ENCODE assay signal across 1 mouse cellular context in genomic region chr1:106717736-106718135, GRCm38 (mm10). TPM values are rescaled to one million over a fixed set of nuclear protein-coding genes. Genes with fewer than 3 reads are reported as not detected.
"Had no signal": no experiment of that assay in that cellular context is flagged by ENCODE, and none has a peak within 500 bp of the region (broad histone marks: within the 10 kb centered on the region; RNA-seq: fewer than 3 reads in every experiment).

No protein-coding gene starts in this region.

RNA-seq across cellular contexts. Expression of gene Bcl2, which starts 3.7 kb away (rescaled TPM):
- polyA plus RNA-seq: erythroblast, embryonic 14.5 days had no signal
